Mouse (Mus musculus) cerebellum, adult 2 months (tissue): ENCODE measurements around the gene 2900026A02Rik.

Source experiments
- CTCF ChIP-seq: fragments of 200-500 bp; IDR thresholded peaks from 2 replicates; pipeline ENCODE4 v1.5.1; 2011; ENCODE audit warnings: low read depth, mild to moderate bottlenecking, control low read depth, low read length, moderate library complexity, borderline replicate concordance; ENCODE audit not compliant: insufficient read depth
- POLR2A ChIP-seq: fragments of 200-500 bp; IDR thresholded peaks from 2 replicates; pipeline ENCODE4 v1.6.1; 2011; ENCODE audit warnings: low read length, control low read depth, borderline replicate concordance; ENCODE audit not compliant: insufficient read depth

DNA sequence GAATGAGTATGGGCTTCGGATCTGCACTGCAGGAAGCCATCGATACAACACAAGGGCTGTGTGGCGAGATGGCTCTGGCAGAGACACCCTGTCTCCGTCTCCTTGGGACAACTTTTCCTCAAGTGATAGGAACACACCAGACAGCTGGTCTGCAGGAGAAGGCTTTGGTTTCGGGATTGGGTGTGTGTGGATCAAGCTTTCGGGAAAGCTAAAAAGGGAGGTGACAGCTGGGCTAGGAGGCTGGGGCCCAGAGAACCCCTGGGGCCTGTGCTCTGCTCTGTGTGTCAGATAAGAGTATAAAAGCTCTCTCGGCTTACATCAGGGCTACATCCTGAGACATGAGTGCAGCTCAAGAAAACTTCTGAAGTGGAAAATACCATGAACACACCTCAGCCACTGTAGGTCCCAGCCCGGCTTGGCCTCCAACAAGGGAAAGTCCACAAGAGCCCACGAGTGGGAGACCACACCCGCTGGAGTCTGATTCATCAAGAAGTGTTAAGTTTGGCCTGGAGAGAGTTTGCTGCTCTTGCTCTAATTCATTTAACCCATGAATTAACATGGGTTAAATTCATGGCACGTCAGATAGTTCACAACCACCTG, 112.8 kb downstream of the 2900026A02Rik start:
- TF ChIP-seq CTCF (no peak), POLR2A (no peak)
